Mouse (Mus musculus): ENCODE measurements at regions not wholly inside any gene's neighbourhood (a gene's known extent, or its start where the extent isn't known, plus 50 kb on each side); places are given as distances from the start of the nearest gene placed in this dataset.

- in situ Hi-C loops (cut with MboI, MseI) = no loop called here
Observed at GRCm38 (mm10) chr2:133221762-133222556, 276.3 kb upstream of the Fermt1 start.

GRCm38 (mm10) chr2:133235175-133235920 lies 289.6 kb upstream of the Fermt1 start:
- in situ Hi-C loops (cut with MboI, MseI) = no loop called here

GRCm38 (mm10) chr2:133252131-133252530 lies 299.8 kb upstream of the Bmp2 start:
- in situ Hi-C loops (cut with MboI, MseI) = no loop called here

GRCm38 (mm10) chr2:133274424-133274823 lies 277.5 kb upstream of the Bmp2 start:
- in situ Hi-C loops (cut with MboI, MseI) = no loop called here

GRCm38 (mm10) chr2:133278546-133278945 lies 273.4 kb upstream of the Bmp2 start:
- in situ Hi-C loops (cut with MboI, MseI) = no loop called here

GRCm38 (mm10) chr2:133279275-133279674 lies 272.7 kb upstream of the Bmp2 start:
- in situ Hi-C loops (cut with MboI, MseI) = no loop called here

GRCm38 (mm10) chr2:133282692-133283091 lies 269.3 kb upstream of the Bmp2 start:
- in situ Hi-C loops (cut with MboI, MseI) = no loop called here

GRCm38 (mm10) chr2:133283709-133284108 lies 268.2 kb upstream of the Bmp2 start:
- in situ Hi-C loops (cut with MboI, MseI) = no loop called here

GRCm38 (mm10) chr2:133294136-133294535 lies 257.8 kb upstream of the Bmp2 start:
- in situ Hi-C loops (cut with MboI, MseI) = no loop called here

- in situ Hi-C loops (cut with MboI, MseI) = no loop called here
Observed at GRCm38 (mm10) chr2:133305936-133306335, 246.0 kb upstream of the Bmp2 start.

GRCm38 (mm10) chr2:133311001-133311400 lies 241.0 kb upstream of the Bmp2 start:
- in situ Hi-C loops (cut with MboI, MseI) = no loop called here

GRCm38 (mm10) chr2:133326290-133327050 lies 225.5 kb upstream of the Bmp2 start:
- in situ Hi-C loops (cut with MboI, MseI) = no loop called here

- in situ Hi-C loops (cut with MboI, MseI) = no loop called here
Observed at GRCm38 (mm10) chr2:133327653-133328052, 224.3 kb upstream of the Bmp2 start.

GRCm38 (mm10) chr2:133336177-133336901 lies 215.6 kb upstream of the Bmp2 start:
- in situ Hi-C loops (cut with MboI, MseI) = no loop called here

- in situ Hi-C loops (cut with MboI, MseI) = no loop called here
Observed at GRCm38 (mm10) chr2:133338150-133338549, 213.8 kb upstream of the Bmp2 start.

- in situ Hi-C loops (cut with MboI, MseI) = loop anchor here (10.0 kb wide), 1 partner anchor 873 kb away; no protein-coding TSS in a partner anchor
Observed at GRCm38 (mm10) chr2:133341352-133341751, 210.6 kb upstream of the Bmp2 start.

GRCm38 (mm10) chr2:133345964-133346788 lies 205.8 kb upstream of the Bmp2 start:
- in situ Hi-C loops (cut with MboI, MseI) = loop anchor here (10.0 kb wide), 1 partner anchor 869 kb away; no protein-coding TSS in a partner anchor

- in situ Hi-C loops (cut with MboI, MseI) = loop anchor here (10.0 kb wide), 1 partner anchor 868 kb away; no protein-coding TSS in a partner anchor
Observed at GRCm38 (mm10) chr2:133346789-133347424, 205.1 kb upstream of the Bmp2 start.

- in situ Hi-C loops (cut with MboI, MseI) = no loop called here
Observed at GRCm38 (mm10) chr2:133351306-133351705, 200.7 kb upstream of the Bmp2 start.

- in situ Hi-C loops (cut with MboI, MseI) = no loop called here
Observed at GRCm38 (mm10) chr2:133352800-133353199, 199.2 kb upstream of the Bmp2 start.
